Mouse (Mus musculus) ES-Bruce4 (cell line): ENCODE measurements around the gene Eri3. TPM values are rescaled to one million over a fixed set of nuclear protein-coding genes. Genes with fewer than 3 reads are reported as not detected.

Source experiments
- H3K27ac ChIP-seq: 2 replicates; pipeline ENCODE4 v1.5.1; 2012; ENCODE audit warnings: low read length, inconsistent platforms; ENCODE audit not compliant: insufficient read depth
- H3K27me3 ChIP-seq: 2 replicates; pipeline ENCODE4 v1.6.1; 2012; ENCODE audit warnings: mild to moderate bottlenecking, low read length, inconsistent platforms; ENCODE audit not compliant: control insufficient read depth, poor library complexity, insufficient read depth, severe bottlenecking
- H3K36me3 ChIP-seq: 2 replicates; pipeline ENCODE4 v1.6.1; 2012; ENCODE audit warnings: inconsistent platforms, mild to moderate bottlenecking, low read length, moderate library complexity; ENCODE audit not compliant: control insufficient read depth, poor library complexity, insufficient read depth, severe bottlenecking
- H3K4me1 ChIP-seq: one replicate; pipeline ENCODE4 v1.8.1; 2011; ENCODE audit warnings: low read length; ENCODE audit not compliant: control insufficient read depth, insufficient read depth
- H3K4me3 ChIP-seq: 2 replicates; pipeline ENCODE4 v1.5.1; 2011; ENCODE audit warnings: low read depth, mild to moderate bottlenecking, low read length
- H3K9ac ChIP-seq: 2 replicates; pipeline ENCODE4 v1.6.1; 2012; ENCODE audit warnings: low read depth, mild to moderate bottlenecking, inconsistent platforms; ENCODE audit not compliant: poor library complexity, severe bottlenecking
- H3K9me3 ChIP-seq: replicated peaks from 2 replicates; pipeline ENCODE4 v1.6.1; 2012; ENCODE audit warnings: mild to moderate bottlenecking, low read length, inconsistent platforms; ENCODE audit not compliant: control insufficient read depth, poor library complexity, insufficient read depth, severe bottlenecking
- CTCF ChIP-seq: IDR thresholded peaks from one replicate; pipeline ENCODE4 v1.8.1; 2011; ENCODE audit warnings: low read depth, low read length
- EP300 ChIP-seq: IDR thresholded peaks from 2 replicates; pipeline ENCODE4 v1.6.1; 2011; ENCODE audit warnings: low read depth, low read length; ENCODE audit not compliant: insufficient read depth
- POLR2A ChIP-seq: IDR thresholded peaks from one replicate; pipeline ENCODE4 v1.8.1; 2011; ENCODE audit warnings: low read length; ENCODE audit not compliant: insufficient read depth
- polyA plus RNA-seq: library from polyadenylated mRNA; stranded (reverse); fragments of >200 nt; gene quantifications from 2 replicates; pipeline ENCODE4 v1.2.4, GENCODE M21; 2011; ENCODE audit warnings: low read depth; ENCODE audit not compliant: missing spikeins, insufficient read depth, insufficient read length

Gene Eri3
- polyA plus RNA-seq, 1 experiment = 68.0 TPM

GRCm38 (mm10) chr4:117605099-117605953, 55.2 kb downstream of the Eri3 start:
- Histone ChIP-seq H3K4me3 (no peak overlapping the region), H3K9ac (no peak overlapping the region), H3K4me1 (peaks cover 4% of the 10 kb centered on the region), H3K36me3 (no peaks in the 10 kb centered on the region), H3K9me3 (no peaks in the 10 kb centered on the region), H3K27ac (no peak overlapping the region), H3K27me3 (no peaks in the 10 kb centered on the region)
- no peak for TF ChIP-seq EP300
- no peak for TF ChIP-seq POLR2A
- no peak for TF ChIP-seq CTCF

- no peak overlapping the region for H3K4me3 ChIP-seq
- H3K4me1 ChIP-seq = peaks cover 4% of the 10 kb centered on the region
- H3K27ac ChIP-seq = no peak overlapping the region
- no peak overlapping the region for H3K9ac ChIP-seq
- no peak for TF ChIP-seq POLR2A
- TF ChIP-seq CTCF = no peak
- TF ChIP-seq EP300 = no peak
- H3K27me3 ChIP-seq = no peaks in the 10 kb centered on the region
- H3K9me3 ChIP-seq = no peaks in the 10 kb centered on the region
- H3K36me3 ChIP-seq = no peaks in the 10 kb centered on the region
Observed at GRCm38 (mm10) chr4:117605954-117606227, 55.7 kb downstream of the Eri3 start.

- Histone ChIP-seq H3K27me3 (no peaks in the 10 kb centered on the region), H3K27ac (no peak overlapping the region), H3K4me3 (no peak overlapping the region), H3K36me3 (no peaks in the 10 kb centered on the region), H3K9ac (no peak overlapping the region), H3K4me1 (peaks cover 7% of the 10 kb centered on the region), H3K9me3 (no peaks in the 10 kb centered on the region)
- no peak for TF ChIP-seq CTCF
- no peak for TF ChIP-seq POLR2A
- no peak for TF ChIP-seq EP300
Observed at GRCm38 (mm10) chr4:117606831-117607610, 56.9 kb downstream of the Eri3 start.

GRCm38 (mm10) chr4:117608265-117608664, 58.1 kb downstream of the Eri3 start:
- Histone ChIP-seq H3K4me1 (peaks cover 7% of the 10 kb centered on the region), H3K27ac (no peak overlapping the region), H3K4me3 (no peak overlapping the region), H3K9me3 (no peaks in the 10 kb centered on the region), H3K9ac (no peak overlapping the region), H3K27me3 (no peaks in the 10 kb centered on the region), H3K36me3 (no peaks in the 10 kb centered on the region)
- TF ChIP-seq CTCF = no peak
- TF ChIP-seq POLR2A = no peak
- TF ChIP-seq EP300 = no peak

- Histone ChIP-seq H3K27ac (no peak overlapping the region), H3K9me3 (no peaks in the 10 kb centered on the region)
Observed at GRCm38 (mm10) chr4:117609371-117610039, 59.3 kb downstream of the Eri3 start.

More at GRCm38 (mm10) chr4:117609371-117610039, 59.3 kb downstream of the Eri3 start:
- peaks cover 7% of the 10 kb centered on the region for H3K4me1 ChIP-seq
- no peak overlapping the region for H3K4me3 ChIP-seq
- H3K9ac ChIP-seq = no peak overlapping the region
- H3K27me3 ChIP-seq = no peaks in the 10 kb centered on the region
- TF ChIP-seq CTCF (no peak), POLR2A (no peak), EP300 (no peak)
- H3K36me3 ChIP-seq = no peaks in the 10 kb centered on the region
